Mouse (Mus musculus) T-cell, adult 66 days (primary cell): ENCODE measurements around the gene 4933407L21Rik. TPM values are rescaled to one million over a fixed set of nuclear protein-coding genes. Genes with fewer than 3 reads are reported as not detected.

Experiments used
- total RNA-seq, 2 experiments: library from RNA; stranded (reverse); gene quantifications; 3 replicates in 1 of 2; 4 replicates in 1 of 2; pipeline ENCODE4 v1.2.4; 2023

Gene 4933407L21Rik
- total RNA-seq, result under 1 TPM; 0.50 to 0.59 TPM

DNA sequence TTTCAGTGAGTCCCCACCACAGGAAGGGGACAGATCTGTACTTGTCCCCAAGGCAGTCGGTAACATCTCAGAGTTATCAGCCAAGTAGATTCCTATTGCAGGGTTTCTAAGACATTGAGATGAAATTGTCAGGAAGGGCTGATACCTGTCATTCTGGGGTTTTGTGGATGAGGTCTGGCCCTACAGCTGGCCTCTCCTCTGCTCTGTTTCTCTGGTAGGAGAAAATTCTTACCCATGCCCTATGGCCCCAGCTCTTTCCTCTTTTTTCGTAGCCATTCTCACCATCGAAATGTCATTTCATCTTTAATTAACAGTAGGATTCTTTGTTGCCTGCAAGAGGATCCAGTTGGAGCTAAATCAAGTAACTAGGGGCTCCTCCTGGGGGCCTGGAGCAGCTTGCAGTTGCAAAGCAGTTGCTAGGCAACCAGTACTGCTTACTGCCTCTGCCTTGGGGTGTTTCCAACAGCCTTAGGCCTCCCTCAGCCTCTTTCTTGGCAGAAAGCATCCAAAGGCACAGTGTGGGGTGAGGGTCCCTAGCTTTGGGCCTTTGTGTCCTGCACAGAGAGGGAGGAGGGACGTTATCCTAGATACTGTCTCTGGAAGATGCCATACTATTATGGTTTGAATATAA, at the start of gene 4933407L21Rik:
TSS of gene 4933407L21Rik (plus strand) at position 427 of the 631 bp plus-strand sequence.

DNA sequence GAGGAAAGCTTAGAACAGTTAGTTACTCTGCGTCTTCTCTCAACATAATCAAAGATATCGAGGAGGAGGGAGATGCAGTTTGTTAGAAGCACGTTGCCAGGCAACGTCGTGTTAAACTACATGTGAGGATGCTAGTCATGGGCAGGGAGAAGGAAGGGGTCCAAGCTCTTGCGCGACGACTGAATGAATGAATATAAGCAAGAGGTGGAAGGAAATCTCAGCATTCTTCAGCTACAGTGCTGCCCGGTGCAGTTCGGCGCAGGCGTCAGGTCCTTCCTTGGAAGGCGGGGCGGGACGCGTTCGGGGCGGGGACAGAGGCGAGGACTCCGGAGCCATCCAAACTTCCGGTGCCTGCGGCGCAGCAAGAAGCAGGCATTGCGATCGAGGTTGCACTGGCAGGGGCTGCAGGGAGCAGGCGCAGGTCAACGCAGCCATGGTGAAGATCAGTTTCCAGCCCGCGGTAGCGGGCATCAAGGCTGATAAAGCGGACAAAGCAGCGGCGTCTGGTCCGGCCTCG, 34.0 kb upstream of the 4933407L21Rik start, which contains the start of gene Itm2c:
TSS of gene Itm2c (plus strand) at position 51 of the 517 bp plus-strand sequence.

DNA sequence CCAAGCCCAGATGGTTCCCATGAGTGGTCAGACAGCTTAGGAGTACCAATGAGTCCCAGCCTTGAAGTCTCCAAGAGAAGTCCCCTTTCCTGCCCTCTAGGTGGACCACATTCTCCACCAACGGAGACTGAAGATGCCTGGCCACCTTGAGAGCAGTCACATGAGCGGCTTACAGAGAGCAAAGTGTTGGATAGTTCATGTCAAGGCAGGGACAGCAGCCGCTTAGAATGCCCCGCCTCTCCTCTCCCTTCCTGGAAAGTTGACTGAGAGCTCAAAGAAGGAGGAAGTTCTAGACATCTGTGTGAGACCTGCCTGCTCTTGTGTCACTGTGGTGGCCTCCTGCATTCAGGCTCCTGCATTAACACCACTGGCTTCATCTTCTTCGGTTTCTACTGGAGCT, 32.6 kb downstream of the 4933407L21Rik start, which contains the start of gene Gpr55:
TSS of gene Gpr55 (minus strand) at position 135 of the 400 bp plus-strand sequence.

Other genes starting within 250 kb of the 4933407L21Rik start
- 10 to 100 TPM; 26.2 to 32.2 TPM for gene A630001G21Rik, start 149.8 kb upstream of the 4933407L21Rik start, total RNA-seq
- 100 to 1,000 TPM; 125 to 130 TPM for gene Cab39, start 135.0 kb upstream of the 4933407L21Rik start, total RNA-seq
- 10 to 100 TPM; 75.4 to 84.5 TPM for gene Itm2c, start 34.2 kb upstream of the 4933407L21Rik start, total RNA-seq
- gene Gpr55, start 32.5 kb downstream of the 4933407L21Rik start, total RNA-seq, result 1 to 10 TPM; 2.8 to 4.6 TPM
- gene Spata3, start 88.3 kb downstream of the 4933407L21Rik start, total RNA-seq, result not detected
- not detected for gene 2810459M11Rik, start 117.4 kb downstream of the 4933407L21Rik start, total RNA-seq
- gene Psmd1, start 135.9 kb downstream of the 4933407L21Rik start, total RNA-seq, result 10 to 100 TPM; 54.8 to 56.1 TPM
- not detected for gene Htr2b, start 183.5 kb downstream of the 4933407L21Rik start, total RNA-seq
- not detected for gene Gm21972, start 205.2 kb downstream of the 4933407L21Rik start, total RNA-seq
- 10 to 100 TPM; 11.1 to 12.7 TPM for gene Armc9, start 226.3 kb downstream of the 4933407L21Rik start, total RNA-seq